Mouse (Mus musculus): ENCODE measurements around the gene Zfp511.

Zfp511 gene

DNA sequence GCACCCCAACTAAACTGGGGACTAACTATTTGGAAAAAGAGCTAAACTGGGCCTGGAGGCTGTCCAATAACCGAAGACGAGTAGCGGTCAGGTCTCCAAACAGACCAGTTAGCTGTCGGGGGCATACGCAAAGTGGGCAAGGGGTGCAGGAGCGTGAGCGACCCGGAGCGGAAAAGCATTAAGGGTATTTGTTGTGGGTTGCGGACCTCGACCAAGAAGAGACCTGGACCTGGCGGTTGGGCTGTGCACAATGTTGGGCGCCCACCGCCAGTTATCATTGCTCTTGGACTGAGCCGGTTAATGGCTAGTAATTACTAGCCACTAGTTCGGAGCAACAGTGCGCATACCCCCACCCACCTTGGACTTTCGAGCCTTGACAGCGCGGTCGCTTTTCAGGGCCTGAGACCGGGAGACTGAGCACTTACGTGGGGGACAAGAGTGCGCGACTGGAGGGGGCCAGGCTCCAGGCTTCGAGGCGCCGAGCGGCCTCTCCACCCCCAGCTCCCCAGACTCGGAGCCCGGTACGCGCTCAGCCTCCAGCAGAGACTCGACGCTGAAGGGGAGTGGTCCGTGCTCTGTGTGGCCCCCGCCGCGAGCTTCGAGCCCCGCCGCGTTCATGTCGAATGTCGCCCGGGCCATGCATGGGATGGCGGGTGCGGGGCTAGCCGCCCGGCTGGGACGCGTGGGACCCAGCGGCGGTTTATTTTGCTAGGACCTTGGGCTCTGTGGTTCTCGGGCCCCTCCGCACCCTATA lies 12.3 kb downstream of the Zfp511 start, which contains the start of gene Msx3:
TSS of gene Msx3 (minus strand) at position 729 of the 754 bp plus-strand sequence.
- DNase-seq (ENCODE audit: low spot score), result no peak

DNA sequence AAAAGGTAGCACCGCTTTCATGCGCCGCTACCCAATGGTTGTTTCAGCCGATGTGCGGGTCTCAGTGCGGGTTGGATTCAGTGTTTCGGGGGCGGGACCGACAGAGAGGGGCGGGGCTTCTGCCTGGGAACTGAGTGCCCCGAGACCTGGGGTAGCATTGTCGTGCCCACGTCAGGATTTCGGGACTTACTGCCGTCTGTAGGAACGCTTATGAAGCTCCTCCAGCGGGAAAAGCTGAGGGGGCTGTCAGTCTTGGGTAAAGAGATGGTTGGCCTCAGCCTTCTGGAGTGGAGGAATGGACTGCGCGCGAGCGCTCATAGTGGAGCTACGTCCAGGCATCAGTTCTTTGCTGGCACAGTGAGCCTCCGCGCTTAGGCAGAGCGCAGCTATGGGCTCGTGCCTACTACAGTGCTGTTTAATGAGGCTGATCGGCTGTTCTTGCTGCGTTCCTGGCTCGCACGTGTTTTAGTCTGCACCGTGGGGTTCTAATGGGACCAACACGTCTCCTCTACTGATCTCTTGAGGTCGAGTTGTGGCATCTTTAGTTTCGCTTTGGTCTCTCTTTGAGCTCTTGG lies 13.0 kb downstream of the Zfp511 start:
- DNase-seq (ENCODE audit: low spot score), result no peak

DNA sequence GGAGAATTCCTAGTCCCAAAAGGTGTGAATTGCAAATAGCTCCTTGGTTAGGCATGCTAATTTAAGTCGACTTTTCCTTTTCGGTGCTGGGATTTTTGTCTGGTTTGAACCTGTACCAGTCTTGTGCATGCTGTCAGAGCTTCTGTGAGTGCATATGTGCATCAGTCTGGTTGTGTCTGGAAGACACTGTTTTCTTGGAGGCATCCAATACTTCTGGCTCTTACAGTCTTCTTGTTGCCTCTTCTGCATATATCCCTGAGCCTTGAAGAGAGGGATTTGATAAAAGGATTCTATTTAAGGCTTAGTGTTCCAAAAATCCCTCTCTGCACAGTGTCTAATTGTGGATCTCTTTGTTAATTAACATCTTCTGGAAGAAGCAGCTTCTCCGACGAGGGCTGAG lies 17.9 kb downstream of the Zfp511 start:
- no peak for DNase-seq (ENCODE audit: low spot score)

DNA sequence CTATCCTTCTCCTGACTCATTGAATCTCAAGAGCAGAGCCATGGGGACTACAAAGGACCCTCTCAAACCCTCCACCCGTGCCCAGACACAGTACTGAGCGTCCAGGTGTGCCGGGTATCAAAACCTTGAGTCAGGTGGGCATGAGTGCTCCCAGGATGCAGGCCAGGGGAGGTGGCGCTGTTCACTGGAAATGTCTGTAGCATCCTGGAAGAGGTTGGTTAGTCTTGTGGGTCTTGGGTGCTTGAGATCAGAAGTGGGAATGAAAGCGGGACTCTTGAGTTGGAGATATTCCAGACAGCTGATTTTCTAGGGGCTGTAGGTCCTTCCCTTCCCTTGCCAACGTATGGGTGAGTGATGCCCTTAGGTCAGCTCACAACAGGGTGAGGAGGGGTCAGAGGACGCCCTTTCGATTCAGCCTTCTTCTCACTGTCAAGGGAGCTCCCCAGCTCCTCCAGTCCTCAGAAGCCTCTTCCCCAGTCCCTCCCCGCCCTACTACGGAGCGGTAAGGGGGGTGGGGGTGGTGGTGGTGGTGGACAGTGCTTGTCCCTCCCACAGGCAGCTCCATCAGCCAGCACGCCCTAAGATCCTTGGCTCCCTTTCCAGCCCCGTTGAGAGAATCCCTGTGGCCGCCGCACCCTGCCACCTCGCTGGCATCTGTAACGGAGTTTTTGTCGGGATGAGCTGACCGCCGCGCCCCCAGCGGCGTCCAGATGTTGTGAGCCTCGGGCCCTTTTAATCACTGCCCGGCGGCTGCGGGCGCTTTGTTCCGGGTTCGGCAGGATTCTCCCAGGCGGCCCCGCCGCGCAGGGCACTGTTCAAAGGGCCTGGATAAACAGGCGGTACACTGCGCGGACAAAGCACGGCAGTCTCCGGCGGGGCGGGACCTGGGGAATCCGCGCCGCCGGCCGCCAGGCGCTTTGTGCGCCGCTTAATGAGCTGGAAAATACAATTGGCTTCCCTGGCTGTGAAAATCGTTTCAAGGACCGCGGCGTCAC lies 21.5 kb downstream of the Zfp511 start:
- peak; percentile 35 for DNase-seq (ENCODE audit: low spot score)

DNA sequence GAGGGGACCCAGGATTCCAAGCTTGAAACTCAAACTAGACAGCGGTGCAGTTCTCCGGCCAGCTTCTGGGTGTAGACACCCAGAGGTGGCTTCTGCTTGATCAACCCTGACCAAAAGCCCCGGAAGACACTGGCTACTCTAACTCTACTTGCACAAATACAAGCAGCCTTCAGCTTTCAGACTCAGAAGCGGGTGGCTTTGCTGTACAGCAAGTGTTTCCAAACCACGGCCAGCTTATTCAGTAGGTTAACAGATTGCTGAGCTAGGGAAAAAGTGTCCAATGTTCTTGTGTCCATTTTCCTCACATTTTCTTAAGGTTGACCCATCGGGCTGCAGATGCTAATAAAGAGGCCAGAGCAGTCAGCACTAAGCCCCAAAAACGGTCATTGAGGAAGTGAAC lies 22.3 kb downstream of the Zfp511 start:
- DNase-seq (ENCODE audit: low spot score), result no peak

DNA sequence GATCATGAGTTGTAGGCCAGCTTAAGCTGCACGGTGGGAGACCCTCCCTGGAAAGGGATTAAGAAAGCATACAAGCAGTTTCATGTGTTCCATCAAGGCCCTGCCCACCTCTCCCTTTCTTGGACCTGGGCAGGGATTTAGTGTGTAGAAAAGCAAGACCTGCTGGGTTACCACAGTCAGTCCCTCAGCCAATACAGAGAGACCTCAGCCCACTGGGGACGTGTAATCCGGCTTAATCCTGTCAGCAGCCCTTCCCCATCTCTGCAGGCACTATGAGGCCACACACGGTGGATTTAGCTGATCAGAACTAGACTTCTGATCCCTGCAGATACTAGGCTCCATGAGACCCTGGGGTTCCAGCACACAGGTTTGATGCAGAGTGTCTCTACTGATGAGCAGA lies 23.4 kb downstream of the Zfp511 start:
- no peak for DNase-seq (ENCODE audit: low spot score)

DNA sequence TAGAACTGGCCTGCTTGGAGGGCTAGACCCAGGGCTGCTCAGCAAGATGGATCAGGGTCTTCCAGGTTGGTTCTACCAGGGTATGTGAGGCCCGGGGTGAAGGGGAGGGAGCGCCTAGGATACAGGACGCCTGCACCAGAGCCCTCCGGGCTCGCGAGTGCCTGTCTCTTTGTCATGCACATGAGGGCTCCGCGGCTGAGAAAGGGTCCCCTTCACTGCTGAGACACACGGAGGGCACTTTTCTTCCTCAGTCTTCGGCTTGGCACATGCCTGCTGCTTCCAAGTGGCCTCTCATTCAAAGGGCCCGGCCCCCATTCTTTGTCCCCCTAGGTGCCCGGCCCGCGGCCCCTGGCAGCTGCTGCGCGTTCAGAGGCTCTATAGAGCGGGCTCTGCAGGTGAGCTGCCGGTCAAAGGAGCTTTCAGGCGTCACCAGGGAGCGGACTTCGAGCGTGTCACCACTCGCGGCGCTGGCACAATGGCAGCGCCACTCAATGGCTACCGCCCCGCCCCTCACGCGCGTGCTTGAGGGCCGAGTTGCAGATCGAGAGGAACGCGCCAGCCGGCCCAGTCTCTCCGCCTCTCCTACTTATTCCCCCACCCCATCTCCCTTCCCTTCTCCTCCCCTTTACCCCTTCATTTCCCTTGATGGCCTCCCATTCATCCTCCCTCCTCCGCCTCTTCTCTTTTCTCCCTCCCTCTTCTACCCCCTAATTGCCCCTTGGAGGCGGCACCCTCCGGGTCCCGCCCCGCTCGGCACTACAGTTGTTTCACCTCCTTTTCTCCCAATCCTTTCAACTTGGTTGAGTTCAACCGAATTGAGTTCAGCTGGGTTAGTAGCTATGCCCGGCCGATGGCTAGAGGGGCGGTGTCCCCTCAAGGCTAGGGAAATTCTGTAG lies 25.0 kb downstream of the Zfp511 start:
- no peak for DNase-seq (ENCODE audit: low spot score)

DNA sequence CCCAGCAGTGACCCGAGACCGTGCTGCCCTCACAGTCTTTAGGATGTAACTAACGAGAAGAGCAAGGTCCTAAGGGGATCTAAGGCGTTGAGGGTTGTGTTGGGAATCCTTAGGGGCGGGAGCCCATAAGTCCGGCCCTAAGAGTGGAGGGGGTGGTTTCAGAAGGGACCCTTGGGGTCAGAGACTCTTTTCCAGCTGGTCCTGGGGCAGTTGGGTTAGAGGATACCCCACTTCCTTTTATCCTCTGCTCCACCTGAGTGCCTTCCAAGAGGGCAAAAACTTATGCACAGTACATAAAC lies 25.6 kb downstream of the Zfp511 start:
- DNase-seq (ENCODE audit: low spot score), result no peak

DNA sequence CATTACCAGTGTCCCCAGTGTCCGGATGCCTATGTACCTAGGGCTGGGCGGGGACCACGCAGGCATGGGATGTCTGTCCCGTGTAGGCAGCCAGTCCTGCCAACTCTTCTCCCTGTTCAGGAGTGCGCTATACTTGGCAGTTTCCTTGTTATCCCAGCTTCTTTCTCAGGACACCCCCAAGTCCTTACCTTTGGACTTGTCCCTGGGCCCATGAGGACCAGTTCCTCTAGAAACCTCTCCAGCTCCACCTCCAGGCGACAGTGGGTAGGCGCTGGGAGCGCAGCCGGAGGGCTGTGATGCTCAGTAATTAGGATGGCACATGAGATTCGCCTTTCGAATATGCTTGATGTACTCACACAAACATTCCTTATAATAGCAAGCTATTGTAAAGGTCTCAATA lies 26.1 kb downstream of the Zfp511 start:
- no peak for DNase-seq (ENCODE audit: low spot score)

DNA sequence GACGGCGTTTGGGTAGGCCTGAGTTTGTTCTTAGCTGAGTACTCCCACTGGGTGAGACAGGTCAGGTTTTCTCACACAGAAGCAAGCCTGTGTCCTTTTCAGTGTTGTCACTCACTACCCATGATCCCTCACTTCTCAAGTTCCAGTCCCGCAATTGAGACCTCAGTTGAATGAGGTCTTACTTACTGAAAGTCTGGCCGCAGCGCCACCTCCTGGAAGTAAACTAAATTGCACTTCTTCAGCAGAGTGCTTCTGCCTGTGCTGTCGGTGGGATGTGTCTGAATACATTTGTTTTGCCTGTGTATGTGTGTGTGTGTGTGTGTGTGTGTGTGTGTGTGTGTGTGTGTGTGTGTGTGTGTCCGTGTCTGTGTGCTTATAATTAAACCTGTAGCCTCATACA lies 26.9 kb downstream of the Zfp511 start:
- peak; percentile 39 for DNase-seq (ENCODE audit: low spot score)

DNA sequence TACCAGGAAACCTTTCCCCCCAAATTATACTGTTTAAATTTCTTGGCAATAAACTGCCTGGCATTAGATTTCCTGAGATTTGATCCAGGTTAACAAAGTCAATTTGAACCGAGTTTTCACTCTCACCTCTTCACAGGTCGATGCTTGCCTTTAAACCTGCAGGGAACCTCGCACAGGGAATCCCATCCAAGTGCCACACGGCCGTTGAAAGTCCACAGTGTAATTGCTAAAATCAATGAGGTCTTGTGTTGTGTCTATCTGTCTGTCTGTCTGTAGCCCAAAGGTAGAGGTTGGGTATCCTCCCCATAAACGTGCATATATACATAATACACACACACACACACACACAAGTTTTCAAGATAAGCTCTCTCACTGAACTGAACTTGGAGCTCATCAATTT lies 31.2 kb downstream of the Zfp511 start:
- no peak for DNase-seq (ENCODE audit: low spot score)

DNA sequence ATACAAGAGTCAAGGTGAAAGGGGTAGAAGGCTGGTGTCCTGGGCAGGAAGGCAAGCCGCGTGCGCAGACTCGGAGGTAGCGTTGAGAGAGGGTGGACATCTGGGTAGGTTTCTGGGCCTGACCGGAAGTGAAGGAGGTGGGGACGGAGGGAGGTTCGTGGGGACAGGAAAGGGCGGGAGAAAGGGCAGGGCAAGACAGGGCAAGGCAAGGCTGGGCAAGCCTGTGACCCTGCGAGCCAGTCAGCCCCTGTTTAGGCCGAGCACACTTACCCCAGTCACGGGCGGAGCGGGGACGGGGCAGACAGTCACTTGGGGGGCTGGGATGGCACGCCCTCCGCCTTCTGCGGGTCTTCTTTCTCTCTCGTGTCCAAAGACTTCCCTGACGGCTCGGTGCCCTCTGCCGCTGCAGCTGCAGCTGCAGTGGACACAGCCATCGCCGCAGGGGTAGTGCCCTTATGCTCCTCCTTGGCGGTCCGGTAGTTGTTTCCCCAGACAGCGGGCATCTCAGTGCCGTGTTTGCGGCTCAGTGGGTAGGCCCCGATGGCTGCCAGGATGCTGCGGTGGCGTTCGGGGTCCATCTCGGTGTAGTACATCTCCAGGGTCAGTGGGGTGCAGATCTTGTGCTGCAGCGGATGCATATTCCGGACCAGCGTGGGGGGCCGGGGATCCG lies 34.0 kb downstream of the Zfp511 start:
- DNase-seq (ENCODE audit: low spot score), result peak; percentile 26

DNA sequence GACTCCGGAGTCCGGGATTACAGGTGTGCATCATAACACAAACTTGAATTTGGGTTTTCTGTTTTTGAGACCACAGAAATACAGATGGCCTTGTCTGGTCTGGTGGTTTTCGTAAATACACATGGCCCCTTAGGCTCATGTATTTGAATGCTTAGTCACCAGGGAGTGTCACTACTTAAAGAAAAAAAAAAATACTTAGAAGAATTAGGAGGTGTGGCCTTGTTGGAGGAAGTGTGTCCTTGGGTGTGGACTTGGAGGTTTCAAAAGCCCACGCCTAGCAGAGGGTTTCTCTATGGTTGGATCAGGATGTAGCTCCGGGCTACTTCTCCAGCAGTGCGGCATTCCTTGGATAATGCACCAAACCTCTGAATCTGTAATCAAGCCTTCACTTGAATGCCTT lies 41.5 kb downstream of the Zfp511 start:
- no peak for DNase-seq (ENCODE audit: low spot score)

DNA sequence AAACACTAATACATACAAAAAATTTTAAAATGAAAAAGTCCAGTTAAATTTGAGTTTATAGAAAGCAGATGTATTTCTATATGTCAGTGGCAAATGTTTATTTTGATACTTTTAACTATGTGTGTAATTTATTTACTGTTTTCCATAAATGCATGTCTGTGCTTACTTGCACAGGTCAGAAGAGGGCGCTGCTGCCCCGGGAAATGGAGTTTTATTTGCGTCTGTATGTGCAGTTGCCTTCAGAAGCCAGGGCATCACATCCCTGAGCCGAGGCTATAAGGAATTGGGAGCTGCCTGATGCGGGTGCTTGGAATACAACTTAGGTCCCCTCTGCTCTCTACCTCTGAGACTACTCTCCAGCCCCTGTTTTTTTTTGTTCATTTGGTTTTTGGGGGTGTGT lies 42.5 kb downstream of the Zfp511 start:
- DNase-seq (ENCODE audit: low spot score), result no peak

DNA sequence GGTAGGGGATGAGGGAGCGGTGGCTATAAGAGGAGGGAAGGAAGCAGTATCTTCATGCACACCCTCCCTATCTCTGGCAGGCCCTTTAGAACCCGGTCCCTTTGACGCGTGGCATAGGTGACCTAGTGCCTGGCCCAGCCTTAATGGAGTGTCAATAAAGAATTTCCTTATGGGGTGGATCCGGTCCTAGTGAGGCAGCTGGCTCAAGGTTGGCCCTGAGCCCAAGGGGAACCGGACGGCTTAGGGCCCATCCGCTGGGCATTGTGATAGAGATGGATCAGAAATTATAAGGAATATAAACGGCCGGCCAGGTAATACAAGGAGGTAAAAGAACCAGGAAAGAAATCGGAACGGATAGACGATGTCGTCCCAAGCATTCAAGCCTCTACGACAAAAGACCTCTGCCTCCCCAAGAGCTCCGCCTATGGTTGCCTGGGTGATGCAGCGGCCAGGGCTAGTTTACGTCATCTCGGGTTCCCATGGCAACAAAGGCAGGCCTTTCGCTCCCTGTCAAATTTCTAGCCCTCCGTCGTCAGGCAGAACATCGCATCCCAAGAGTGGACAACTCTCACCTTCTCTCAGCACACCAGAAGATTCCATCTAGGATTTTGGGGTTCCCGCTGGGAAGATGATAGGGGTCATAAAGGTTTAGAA lies 44.4 kb downstream of the Zfp511 start:
- DNase-seq (ENCODE audit: low spot score), result peak; percentile 33

DNA sequence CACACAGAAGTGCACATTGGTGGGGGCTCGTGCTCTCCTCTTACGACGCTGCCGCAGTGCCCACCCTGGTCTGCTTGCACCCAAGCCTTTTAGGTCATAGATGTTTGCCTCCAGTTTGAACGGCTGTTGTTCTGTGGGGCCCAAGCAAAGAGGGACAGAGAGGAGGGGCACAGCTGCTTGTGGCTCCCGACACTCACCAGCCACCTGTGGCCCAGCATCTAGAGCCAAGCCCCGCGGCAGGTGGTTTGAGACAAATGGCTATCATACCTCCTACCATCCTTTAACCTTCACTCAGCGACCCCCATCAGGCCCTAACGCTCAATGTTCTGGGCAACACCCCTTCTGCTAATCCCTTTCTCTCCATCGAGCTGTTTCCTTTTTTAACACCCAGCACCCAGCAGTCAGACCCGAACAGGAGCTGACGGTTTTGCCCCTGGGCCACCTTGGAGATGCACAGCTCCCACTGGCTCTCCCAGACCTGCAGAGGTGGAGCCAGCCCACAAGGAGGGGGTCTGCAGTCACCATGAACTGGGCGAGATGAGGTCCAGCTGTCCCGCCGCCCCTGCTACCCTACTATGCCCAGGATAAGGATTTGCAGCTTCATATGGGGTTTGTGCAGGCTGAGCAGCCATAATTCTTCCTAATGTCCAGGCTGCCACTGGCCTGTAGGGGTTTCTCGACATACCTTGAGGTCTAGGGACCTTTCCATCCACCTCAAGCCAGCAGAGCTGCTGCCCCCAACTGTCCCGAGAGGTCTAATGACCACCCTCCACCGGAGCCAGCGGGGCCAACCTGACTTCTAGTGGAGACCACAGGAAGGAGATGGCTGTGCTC lies 45.4 kb downstream of the Zfp511 start:
- DNase-seq (ENCODE audit: low spot score), result no peak

DNA sequence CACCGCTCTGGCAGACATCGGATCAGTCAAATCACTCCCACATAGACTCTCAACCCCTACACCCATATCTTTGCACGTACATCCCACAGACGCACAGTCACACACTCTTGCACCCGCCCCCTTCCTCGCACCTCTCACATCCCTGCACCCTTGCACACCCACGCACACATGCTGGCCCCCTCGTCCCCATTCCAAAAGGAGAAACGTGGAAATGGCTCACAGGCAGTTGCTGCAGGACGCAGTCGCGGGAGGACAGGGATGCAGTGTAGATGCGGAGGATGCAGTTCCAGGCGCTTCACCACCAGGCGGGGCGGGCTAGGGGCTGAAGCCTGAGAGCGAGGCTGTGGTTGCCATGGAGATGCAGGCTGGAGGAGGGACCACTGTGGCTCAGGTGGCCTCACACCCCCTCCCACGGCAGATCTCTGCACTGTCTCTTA lies 46.1 kb downstream of the Zfp511 start, which contains the start of gene Caly:
TSS of gene Caly (minus strand) at position 307 of the 437 bp plus-strand sequence.
- no peak for DNase-seq (ENCODE audit: low spot score)
